Mouse (Mus musculus) C2C12 (cell line): ENCODE measurements around the gene Rabggta. TPM values are rescaled to one million over a fixed set of nuclear protein-coding genes. Genes with fewer than 3 reads are reported as not detected.
"Not testable (repeated sequence)": the region's sequence is repeated elsewhere in the genome, so short reads cannot be mapped to it uniquely, and the experiment has no call there.

Source experiments
- H3K27me3 ChIP-seq: one replicate; pipeline ENCODE4 v1.6.1; 2011; ENCODE audit not compliant: control insufficient read depth, insufficient read depth, insufficient read length
- H3K36me3 ChIP-seq: one replicate; pipeline ENCODE4 v1.6.1; 2011; ENCODE audit not compliant: control insufficient read depth, insufficient read depth
- H3K4me3 ChIP-seq: one replicate; pipeline ENCODE4 v1.5.1; 2011; ENCODE audit warnings: mild to moderate bottlenecking, control low read depth; ENCODE audit not compliant: poor library complexity, insufficient read depth, severe bottlenecking
- H3K79me2 ChIP-seq: one replicate; pipeline ENCODE4 v1.6.1; 2011; ENCODE audit not compliant: control insufficient read depth, insufficient read depth
- H3K79me3 ChIP-seq: one replicate; pipeline ENCODE4 v1.6.1; 2011; ENCODE audit warnings: low read depth, control low read depth
- H3ac ChIP-seq: one replicate; pipeline ENCODE3; 2011; ENCODE audit warnings: low read depth; ENCODE audit not compliant: control insufficient read depth, insufficient read length
- CEBPB ChIP-seq: IDR thresholded peaks from one replicate; pipeline ENCODE4 v1.6.1; 2011; ENCODE audit warnings: low read depth, mild to moderate bottlenecking, control low read depth, moderate library complexity
- CTCF ChIP-seq: IDR thresholded peaks from one replicate; pipeline ENCODE4 v1.5.1; 2011; ENCODE audit not compliant: control insufficient read depth, insufficient read depth, insufficient read length
- FOSL1 ChIP-seq: IDR thresholded peaks from one replicate; pipeline ENCODE4 v1.8.0; 2011; ENCODE audit warnings: mild to moderate bottlenecking, low read length; ENCODE audit not compliant: poor library complexity, insufficient read depth, severe bottlenecking
- MAX ChIP-seq: IDR thresholded peaks from one replicate; pipeline ENCODE4 v1.6.1; 2011; ENCODE audit warnings: mild to moderate bottlenecking, control low read depth
- MYOD1 ChIP-seq: IDR thresholded peaks from one replicate; pipeline ENCODE4 v1.6.1; 2011; ENCODE audit warnings: low read depth; ENCODE audit not compliant: control insufficient read depth, insufficient read length
- MYOG ChIP-seq: IDR thresholded peaks from one replicate; pipeline ENCODE4 v1.6.1; 2011; ENCODE audit not compliant: control insufficient read depth, insufficient read length; ENCODE audit errors: extremely low read depth
- USF1 ChIP-seq: IDR thresholded peaks from one replicate; pipeline ENCODE4 v1.6.1; 2011; ENCODE audit warnings: low read depth, mild to moderate bottlenecking, control low read depth, moderate library complexity
- polyA plus RNA-seq: library from polyadenylated mRNA; unstranded; fragments of >200 nt; fragmentation: generic; extraction: Trizol; gene quantifications from one replicate; pipeline ENCODE4 v1.2.1, GENCODE M21; 2012; ENCODE audit warnings: missing spikeins

The Rabggta gene
- polyA plus RNA-seq, 1 experiment: 11.9 TPM

GRCm38 (mm10) chr14:55763166-55763565 lies 41.1 kb upstream of the Rabggta start:
- Histone ChIP-seq H3K36me3 (no peaks in the 10 kb centered on the region), H3K79me3 (no peaks in the 10 kb centered on the region), H3K27me3 (peaks cover 49% of the 10 kb centered on the region)

DNA sequence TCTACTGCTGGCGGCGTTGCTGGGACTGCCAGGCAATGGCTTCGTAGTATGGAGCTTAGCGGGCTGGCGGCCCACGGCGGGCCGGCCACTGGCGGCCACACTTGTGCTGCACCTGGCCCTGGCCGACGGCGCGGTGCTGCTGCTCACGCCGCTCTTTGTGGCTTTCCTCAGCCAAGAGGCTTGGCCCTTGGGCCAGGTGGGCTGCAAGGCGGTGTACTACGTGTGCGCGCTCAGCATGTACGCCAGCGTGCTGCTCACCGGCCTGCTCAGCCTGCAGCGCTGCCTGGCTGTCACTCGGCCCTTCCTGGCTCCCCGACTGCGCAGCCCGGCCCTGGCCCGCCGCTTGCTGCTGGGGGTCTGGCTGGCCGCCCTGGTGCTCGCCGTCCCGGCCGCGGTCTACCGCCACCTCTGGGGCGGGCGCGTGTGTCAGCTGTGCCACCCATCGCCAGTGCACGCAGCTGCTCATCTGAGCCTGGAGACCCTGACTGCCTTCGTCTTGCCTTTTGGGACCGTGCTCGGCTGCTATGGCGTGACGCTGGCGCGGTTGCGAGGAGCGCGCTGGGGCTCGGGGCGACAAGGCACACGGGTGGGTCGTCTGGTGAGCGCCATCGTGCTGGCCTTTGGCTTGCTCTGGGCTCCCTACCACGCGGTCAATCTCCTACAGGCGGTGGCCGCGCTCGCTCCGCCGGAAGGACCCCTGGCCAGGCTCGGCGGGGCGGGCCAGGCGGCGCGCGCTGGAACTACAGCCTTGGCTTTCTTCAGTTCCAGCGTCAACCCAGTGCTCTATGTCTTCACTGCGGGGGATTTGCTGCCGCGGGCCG lies 40.1 kb upstream of the Rabggta start:
- no peaks in the 10 kb centered on the region for H3K79me2 ChIP-seq
- no peaks in the 10 kb centered on the region for H3K36me3 ChIP-seq
- peaks cover 39% of the 10 kb centered on the region for H3K27me3 ChIP-seq
- TF ChIP-seq FOSL1 (no peak), MYOG (no peak), CTCF (no peak), USF1 (no peak), CEBPB (no peak), MAX (no peak), MYOD1 (no peak)
- H3K79me3 ChIP-seq: no peaks in the 10 kb centered on the region
- no peak overlapping the region for H3K4me3 ChIP-seq
- H3ac ChIP-seq: no peak overlapping the region

More at GRCm38 (mm10) chr14:55763166-55763565, 41.1 kb upstream of the Rabggta start:
- no peak for TF ChIP-seq USF1
- TF ChIP-seq CEBPB: no peak
- H3K79me2 ChIP-seq: no peaks in the 10 kb centered on the region
- no peak overlapping the region for H3ac ChIP-seq
- H3K4me3 ChIP-seq: no peak overlapping the region

DNA sequence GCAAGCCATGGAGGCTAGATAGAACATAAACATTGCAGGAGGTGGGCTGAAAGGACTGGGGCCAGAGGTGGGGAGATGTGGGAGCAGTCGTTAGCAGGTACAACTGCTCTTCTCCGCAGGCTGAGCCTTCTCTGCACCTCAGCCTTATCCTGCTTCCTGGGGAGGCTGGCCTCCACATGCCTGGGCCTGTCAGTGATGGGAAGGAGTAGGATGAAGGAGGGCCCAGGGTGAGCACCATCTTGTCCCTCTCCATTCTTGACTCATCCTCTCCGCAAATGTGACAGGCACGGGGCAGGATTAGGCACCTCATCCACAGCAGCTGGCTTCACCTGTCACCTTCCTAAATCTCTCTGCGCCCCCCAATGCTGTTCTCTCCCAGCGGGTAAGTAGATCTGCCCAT lies 39.1 kb upstream of the Rabggta start, which contains the start of gene Ltb4r2:
Gene Ltb4r2 (plus strand): TSS at position 266 of the 400 bp plus-strand sequence.
- H3K36me3 ChIP-seq: peaks cover 2% of the 10 kb centered on the region
- peaks cover 33% of the 10 kb centered on the region for H3K27me3 ChIP-seq
- no peaks in the 10 kb centered on the region for H3K79me3 ChIP-seq
- no peaks in the 10 kb centered on the region for H3K79me2 ChIP-seq
- H3ac ChIP-seq: no peak within 1 kb of the TSS
- TF ChIP-seq CEBPB (no peak), MYOG (no peak), MYOD1 (no peak), MAX (no peak), FOSL1 (no peak), USF1 (no peak), CTCF (no peak)
- no peak within 1 kb of the TSS for H3K4me3 ChIP-seq

- Histone ChIP-seq H3K27me3 (peaks cover 26% of the 10 kb centered on the region), H3K36me3 (peaks cover 10% of the 10 kb centered on the region)
- TF ChIP-seq CTCF (peak; percentile 65), MAX (peak; percentile 29)
- H3K4me3 ChIP-seq, H3ac ChIP-seq, H3K79me2 ChIP-seq, H3K79me3 ChIP-seq: not testable (repeated sequence)
These were observed 38.1 kb upstream of the Rabggta start for GRCm38 (mm10) chr14:55760156-55760555.

DNA sequence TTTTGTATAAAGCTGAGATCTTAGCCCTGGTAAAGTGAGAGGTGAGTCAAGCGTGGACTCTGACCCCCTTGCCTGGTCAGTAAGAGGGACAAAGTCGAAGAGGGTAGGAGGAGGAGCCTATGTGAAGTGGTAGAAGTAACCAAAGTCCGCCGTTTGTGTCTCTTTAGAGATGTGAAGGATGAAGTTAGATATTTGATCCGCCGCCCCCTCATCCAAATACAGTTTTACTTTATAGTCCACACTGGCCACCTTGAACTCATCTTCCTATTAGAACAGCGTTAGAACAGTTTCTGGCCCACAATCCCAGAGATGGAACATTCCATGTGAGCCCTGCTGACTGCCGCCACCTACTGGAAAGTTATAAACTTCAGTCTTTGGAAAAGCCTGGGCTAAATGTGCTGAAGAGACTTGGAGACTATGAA lies 36.3 kb upstream of the Rabggta start, which contains the start of gene Cideb:
Gene Cideb (minus strand): TSS at position 96 of the 422 bp plus-strand sequence.
- TF ChIP-seq MYOD1 (no peak), MAX (no peak), CTCF (peak; percentile 26)
- Histone ChIP-seq H3K79me3 (no peaks in the 10 kb centered on the region), H3K27me3 (peaks cover 19% of the 10 kb centered on the region), H3K79me2 (no peaks in the 10 kb centered on the region), H3K36me3 (peaks cover 28% of the 10 kb centered on the region), H3K4me3 (no peak within 1 kb of the TSS), H3ac (no peak within 1 kb of the TSS)

GRCm38 (mm10) chr14:55757566-55757965 lies 35.5 kb upstream of the Rabggta start:
- Histone ChIP-seq H3K27me3 (peaks cover 14% of the 10 kb centered on the region), H3K4me3 (no peak overlapping the region), H3K79me3 (no peaks in the 10 kb centered on the region), H3K36me3 (peaks cover 36% of the 10 kb centered on the region), H3K79me2 (no peaks in the 10 kb centered on the region), H3ac (no peak overlapping the region)
- TF ChIP-seq MYOD1 (no peak), USF1 (no peak), MAX (no peak), FOSL1 (no peak), CEBPB (no peak), MYOG (no peak), CTCF (no peak)
